Mouse (Mus musculus) kidney, postnatal 10 days (tissue): ENCODE measurements around the gene Frem2.

Experiments
- DNase-seq: peaks from one replicate; pipeline ENCODE4 v3.0.0; 2021; ENCODE audit warnings: mixed read lengths

Gene Frem2

DNA sequence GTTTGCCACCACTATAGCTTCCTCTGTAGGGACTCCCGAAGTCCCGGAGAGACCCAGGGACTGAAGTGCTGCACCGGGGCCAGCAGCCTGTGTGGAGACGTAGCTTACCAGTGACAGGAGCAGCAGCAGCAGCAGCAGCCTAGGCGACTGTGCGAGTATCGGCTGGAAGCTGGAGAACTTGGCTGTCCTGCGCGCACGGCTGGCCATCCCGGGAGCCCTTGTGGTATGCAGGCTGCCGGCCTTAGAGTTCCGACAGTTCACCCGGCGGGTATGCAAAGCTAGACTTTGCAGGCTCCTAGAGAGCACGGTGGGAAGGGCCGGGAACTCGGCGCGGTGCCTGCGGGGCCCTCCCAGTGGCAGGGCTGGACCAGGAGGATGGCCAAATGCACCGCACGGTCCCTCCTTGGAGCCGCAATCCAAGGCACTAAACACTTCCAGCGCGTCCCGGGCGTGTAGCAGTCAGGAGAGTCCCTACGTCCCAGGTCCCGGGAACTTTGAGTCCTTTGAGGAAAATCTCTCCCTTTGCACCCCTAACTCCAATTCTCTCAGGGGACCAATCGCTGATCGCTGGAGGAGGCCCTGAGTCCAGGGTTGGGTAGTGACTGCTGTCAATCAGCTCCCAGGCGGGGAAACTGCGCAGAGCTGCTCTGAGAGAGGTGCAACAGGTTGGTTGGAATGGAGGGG, at the start of gene Frem2:
Frem2 (minus strand) TSS at position 478 of the 684 bp plus-strand sequence.
- DNase-seq = peak; percentile 88

DNA sequence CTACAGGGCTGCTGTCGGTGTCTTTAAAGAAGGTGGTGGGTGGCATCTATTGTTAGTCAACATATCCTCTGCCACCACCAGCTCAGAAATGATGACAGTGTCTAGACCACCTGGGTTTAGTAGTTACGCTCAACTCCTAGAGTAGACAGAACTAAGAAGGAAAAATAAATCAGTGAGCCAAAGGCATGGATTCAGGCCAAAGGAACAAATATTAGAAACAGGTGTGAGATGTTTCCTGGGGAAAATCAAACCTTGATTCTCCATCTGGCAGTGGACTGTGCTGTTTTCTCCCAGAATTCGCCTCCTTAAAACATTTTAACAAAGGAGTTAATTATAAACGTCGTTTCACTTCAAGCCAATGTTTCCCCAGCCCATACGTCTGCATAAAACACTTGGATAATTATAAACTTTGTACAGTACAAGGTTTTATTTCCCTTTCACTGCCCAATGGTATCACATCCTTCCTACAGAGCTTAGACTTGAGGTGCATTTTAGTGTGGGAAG, 48.9 kb upstream of the Frem2 start:
- DNase-seq = no peak

DNA sequence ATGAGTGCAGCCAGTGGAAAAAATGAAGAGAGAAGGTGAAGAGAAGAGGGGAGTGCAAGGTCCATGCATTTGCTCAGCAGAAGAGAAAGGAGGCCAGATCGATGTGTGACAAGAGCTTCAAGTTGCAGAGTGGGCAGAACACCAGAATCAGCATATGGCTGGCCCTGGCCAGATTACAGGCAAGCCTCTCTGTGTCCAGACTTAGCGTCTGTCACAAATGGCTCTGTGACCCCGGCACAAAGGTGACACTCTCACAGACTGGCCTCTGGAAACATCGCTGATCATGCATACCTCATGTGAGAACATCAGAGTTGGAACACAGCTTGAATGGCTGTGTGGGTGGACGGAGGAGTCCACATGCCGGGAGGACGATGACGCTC, 46.0 kb upstream of the Frem2 start:
- peak; percentile 14 for DNase-seq

DNA sequence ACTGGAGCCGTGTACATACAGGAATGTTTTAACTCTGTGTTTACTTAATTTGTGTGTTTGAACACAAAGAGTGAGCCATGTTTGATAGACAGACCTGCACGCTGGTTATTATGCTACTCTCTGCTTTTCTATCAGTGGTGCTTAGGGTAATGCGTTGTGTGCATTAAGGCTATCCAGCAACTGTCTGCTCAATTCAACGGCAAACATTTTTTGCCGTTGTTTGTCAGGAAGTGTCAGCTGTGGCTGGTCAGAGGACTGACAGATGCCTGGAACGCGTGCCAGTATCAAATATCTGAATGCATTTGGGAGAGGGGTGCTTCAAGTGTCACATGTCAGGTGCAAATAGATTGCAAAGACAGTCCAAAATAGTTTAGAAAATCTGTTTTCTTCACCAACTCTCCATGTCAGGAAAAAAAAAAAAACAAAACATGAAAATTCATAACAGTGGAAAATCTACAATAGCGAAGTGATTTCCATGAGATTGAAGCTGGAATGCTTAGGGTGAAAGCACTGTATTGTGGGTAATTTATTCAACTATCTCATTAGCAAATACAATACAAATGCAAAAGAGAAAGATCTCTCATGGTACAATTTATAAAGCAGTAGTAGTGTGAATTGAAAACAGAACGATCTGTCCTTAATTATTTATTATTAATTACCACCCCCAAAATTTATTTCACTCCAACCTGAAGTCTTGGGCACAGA, 45.4 kb upstream of the Frem2 start:
- DNase-seq = no peak

DNA sequence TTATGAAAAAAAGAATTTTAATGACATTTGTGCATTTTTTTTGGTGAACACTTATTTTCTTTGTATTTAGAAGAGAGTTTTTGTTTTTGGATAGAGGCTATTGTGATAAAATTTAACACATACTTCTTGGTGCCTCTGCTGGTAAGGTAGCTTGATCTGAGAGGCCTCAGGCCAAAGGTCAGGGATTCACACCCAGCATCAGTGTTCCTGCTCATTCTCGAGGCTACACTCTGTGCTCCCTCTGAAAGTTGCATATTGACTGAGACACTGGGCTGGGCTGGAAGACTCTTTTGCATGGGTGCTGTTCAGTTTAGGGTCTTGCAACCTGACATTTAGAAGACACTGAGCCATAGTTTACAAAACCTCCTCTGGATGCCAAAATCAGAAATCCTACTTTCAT, 44.8 kb upstream of the Frem2 start:
- DNase-seq = no peak

DNA sequence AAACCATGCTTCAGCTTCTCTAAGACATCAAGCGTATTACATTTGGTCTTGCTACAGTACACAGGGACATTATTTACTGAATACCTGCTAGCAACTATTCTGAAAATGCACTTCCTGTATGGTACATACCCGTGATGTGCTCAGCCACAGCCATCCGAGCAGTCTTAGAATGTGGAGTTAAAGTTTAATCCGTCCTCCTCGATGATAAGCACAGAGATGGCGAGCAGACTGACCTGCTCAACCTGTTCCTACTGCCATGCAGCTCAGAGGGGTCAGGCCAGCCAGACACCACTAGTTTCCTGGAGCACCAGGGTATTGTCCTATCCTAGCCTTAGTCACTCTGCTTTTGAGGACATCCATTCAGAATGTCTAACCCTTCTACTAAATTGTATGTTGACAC, 30.6 kb upstream of the Frem2 start:
- DNase-seq = peak; percentile 47

DNA sequence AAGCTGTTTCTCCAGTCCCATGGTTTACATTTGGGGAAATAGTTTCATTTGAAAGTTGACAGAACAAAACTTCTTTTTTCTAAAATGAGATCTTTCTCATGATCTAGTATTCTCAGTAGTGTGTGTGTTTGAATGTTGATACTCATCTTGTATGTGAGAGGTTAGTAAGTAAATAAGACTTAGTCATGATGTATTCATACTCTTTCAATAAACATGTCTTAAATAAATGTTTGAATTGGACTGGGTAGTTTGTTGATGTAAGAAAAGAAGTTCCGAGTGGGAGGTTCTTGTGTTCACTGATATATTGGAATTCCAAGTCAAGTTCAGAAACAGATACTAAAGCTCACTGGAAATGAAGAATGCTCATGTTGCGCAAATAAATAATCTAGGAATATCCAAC, 25.1 kb upstream of the Frem2 start:
- DNase-seq = no peak

DNA sequence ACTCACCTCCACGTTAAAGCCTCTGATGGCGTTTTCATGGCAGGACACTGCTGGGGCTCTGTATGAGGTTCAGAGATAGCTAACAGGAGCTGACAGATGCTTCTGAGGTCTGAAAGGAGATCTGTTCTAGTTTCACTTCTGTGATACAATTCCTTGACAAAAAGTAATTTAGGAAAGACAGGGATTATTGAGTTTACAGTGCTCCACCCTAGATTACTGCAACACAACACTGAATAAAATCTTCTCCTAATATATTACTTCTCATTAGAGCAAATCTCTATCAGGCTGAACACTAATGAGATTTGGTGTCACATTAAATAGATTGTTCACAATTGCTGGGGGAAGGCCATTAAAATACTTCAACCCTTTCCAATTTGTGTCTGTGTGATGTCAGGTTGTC, 23.7 kb upstream of the Frem2 start:
- DNase-seq = no peak

DNA sequence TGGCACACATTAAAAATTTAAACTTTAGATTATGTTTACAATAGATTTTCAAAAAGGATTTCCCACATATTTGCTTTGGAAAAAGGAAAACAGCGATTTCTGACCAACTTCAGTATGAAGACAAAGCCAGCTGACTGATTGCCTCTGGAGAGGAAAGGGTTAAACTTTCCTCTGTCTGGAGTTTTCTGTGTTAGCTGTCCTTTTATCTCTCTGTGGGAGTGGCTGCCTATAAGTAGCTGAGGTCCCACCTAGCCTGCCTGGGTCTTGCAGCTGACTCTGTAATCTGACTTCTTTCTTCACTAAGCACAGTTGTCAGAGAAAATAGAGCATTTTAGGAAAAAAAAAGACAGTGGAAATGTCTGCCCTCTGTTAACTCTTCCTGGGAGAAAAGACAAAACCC, 17.1 kb upstream of the Frem2 start:
- no peak for DNase-seq

DNA sequence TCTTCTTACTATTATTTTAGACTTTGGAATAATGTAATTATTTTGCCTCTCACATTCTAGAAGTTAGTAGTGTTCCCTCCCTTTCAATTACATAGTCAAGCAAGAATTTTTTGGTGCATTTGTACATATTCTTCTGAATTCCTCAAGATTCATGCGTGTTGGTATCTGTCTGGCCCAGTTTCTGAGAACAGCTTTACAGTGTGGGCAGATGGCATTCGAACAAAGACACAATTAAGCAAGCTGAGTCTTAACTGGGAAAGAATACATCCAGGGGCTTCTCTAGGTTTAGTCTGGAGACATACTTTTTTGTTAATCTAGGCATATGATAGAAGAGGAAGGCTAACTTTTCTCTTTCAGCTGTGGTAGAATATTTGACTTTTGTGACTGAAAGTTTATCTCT, 12.6 kb upstream of the Frem2 start:
- DNase-seq = no peak

DNA sequence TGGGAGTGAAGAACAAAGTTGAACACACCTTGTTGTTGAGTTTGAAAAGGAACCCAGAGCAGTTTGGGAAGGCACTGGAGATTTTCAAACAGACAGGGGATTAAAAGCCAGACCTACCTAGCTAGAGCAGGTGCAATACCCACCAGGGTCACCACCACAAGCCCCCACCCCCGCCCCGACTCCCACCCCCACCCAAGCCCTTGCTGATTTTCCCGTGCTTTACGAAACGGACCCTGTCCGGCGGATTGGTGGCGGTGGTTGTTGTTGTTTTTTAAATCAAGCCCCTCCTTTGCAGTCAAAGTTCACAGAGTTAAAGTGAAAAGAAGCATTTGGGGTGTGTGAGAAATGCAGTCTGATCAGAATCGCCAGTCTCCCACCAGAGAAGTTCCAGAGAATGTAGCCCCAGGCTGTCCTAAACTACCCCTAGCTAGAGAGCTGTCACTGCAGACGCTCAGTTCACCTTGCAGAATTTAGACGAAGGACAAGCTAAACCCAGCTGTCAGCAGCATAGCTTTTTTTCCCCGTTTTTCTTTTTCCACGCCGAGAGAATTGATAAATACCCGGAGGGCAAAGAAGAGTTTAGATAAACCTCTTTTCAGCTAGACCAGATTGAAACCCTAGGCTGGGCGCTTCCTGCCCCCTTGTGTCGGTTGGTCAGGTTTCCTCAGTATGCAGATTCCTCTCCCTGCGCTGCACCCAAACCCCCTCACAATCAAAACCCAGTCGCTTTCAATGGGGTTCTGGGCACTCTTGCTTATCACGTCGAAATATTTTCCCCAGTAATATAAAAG, 784 bp upstream of the Frem2 start:
- DNase-seq = peak; percentile 76

DNA sequence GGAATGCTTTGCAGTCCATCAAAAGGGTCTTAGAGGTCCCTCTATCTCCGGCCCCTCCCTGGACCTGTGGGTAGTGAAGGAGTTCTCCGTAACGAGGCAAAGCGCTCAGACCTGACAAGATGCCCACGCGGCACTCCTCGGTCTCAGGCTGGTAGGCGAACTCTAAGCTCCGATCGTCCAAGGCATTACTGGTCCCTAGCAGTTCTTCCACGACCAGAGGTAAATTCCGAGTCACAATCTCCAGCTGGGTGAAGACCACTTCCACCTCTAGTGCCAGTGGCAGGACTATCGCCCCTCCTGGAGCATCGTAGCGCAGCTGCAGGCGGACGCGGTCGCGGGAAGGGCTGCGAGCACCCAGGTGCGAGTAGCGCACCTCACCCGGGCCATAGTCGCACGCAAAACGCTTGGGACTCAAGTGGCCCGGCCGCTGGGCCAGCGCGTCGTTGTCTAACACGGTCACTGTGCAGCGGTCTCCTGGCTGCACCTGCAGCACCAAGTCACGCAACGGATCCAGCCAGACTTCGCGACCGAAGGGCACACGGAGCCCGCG, 752 bp downstream of the Frem2 start:
- peak; percentile 19 for DNase-seq

DNA sequence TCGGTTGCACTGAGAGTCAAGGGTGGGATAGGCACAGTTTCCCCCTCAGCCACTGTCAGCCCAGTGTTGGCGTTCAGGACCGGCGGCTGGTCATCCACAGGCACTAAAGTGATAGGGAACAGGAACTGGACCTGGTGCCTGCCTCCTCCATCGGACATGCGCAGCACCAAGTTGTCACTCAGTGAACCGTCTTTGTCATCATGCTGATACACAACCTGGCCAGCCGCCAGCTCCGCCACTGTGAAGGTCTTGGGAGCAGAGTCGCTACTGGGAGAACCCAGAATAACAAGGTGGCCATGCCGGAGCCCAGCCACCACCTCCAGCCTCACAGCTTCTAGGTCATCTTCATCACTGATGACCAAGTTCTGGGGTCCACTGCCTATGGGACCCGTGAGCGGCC, 1.8 kb downstream of the Frem2 start:
- peak; percentile 42 for DNase-seq

DNA sequence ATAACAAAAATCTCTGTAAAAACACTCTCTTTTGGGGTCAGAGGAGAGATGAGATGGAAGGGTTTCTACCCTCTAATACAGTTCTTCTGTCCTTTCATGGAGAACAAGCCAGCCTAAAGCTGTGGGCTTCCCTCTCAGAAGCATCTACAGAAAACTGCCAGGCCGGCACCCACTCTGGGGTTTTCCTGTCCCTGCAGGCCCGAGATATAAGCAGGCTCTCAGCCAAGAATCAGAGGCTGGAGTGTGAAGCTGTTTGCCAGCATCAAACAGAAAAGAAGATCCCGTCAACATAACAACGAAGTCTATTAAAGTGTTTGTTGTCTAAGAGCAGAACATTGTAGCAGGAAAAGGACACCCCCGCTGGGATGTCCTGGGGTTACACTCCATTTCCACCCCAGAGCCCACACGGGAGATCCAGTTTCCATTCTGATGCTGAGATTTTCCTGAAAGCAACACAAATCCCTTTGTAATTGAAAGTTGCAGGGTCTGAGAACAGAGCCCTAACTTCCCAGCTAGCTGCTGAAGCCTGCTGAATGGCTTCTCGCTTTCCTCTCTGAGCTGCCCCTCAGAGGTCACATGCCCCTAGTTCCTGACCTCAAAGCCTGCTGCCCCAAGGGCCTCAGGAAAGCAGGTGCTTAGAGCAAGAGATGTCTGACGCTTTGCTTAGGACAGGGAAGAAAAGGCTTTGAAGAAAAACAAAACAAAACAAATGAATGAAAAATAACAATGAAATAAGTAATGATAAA, 7.0 kb downstream of the Frem2 start:
- peak; percentile 32 for DNase-seq

DNA sequence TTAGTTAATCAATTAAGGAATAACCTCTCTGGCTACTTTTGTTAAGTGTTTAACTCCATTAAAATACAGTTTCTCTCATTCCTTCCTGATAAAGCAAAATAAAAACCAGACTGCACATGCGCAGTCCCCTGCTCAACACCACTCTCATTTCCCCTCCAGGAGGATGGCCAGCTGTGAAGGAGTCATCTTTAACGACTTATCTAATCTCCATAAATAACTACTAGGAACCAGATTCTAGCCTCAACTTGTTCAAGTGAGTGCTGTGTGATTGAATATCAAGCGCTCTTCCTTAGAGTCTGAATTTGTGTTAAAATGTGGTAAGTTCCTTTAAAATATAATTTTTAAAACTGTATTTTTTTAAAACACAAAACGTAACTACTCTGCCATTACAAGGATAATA, 7.7 kb downstream of the Frem2 start:
- DNase-seq = peak; percentile 44

DNA sequence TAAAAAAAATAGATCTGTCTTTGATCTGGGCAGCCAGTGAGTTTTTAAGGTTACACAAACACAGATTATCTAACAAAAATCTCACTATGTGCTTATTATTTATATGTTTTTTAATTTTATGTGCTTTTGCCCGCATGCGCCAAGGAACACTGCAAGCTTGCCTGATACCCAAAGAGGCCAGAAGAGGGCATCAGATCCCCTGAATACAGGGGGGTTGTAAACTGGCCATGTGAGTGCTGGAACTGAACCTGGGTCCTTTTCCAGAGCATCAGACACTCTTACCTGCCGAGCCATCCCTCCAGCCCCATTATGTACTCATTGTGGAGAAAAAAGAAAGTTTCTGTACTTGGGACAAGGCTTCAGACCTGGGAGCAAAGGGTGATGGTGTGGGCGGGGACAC, 8.3 kb downstream of the Frem2 start:
- DNase-seq = no peak

DNA sequence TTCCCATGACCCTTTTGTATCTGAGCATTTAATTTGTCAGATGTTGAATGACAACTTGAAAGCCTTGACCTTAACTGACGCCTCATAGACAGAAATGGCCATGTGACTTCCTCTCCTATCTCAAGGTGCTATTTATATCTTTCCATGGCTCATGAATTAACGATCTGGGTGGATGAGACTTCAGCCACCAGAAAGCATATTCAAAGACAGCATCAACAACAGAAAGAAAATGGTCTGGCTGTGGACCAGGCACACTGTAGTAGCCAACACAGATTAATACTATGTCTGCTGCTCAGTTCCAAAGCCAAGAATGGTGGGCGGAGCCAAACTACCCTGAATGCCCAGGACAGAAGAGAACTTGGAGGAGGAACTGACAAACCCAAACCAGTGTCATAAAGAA, 21.2 kb downstream of the Frem2 start:
- no peak for DNase-seq

DNA sequence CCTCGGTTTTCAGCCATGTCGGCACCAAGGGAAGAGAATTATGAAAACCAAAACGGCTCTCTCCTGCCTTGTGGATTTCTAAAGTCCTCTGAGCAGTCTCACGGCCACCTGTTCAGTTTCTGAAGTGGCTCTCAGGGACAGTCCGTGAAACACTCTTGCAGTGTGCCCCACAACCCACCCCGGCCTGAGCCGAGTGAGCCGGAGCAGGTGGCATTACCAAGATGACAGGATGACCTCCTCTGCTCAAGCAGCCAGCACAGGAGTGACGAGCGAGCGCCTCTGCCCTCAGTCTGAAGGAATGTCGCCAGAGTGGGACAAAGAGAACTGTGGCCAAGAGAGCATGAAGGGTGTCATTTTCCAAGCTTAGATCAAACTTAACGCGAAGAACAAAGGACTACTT, 26.0 kb downstream of the Frem2 start:
- DNase-seq = peak; percentile 16

DNA sequence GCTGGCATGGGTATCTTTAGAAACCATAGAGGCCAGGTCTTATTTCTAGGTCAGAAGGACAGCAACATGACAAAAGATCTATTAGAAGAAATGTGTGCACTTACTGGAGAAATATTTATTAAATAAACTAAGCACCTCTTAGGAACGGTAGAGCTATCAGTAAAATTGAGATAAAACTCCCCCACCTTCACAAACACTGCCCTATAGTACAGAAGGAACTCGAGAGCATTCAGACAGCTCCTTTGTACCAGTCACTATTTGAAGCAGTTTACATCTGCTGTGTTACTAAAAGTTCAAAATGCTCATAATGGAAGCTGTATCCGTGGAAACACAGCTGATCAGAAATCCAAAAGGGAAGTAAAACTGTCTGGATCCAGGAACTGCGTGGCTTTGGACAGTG, 26.5 kb downstream of the Frem2 start:
- no peak for DNase-seq

DNA sequence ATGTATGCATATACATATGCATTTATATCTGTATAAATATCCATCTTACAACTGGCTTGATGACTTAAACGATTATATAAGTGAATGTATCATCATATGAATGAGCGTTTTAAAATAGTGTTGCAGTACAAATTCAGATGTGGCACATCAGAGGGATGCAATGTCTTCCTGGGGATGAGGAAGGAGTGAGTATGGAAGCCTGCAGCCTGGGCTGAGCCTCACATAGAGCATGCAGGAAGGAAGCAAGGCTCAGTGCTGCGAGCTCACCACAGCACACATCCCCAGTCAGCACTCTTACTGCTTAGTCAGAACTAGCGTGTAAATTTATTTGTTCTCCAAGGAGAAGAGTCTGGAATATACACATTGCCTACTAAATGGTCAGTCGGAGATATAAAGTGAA, 27.2 kb downstream of the Frem2 start:
- DNase-seq = no peak

DNA sequence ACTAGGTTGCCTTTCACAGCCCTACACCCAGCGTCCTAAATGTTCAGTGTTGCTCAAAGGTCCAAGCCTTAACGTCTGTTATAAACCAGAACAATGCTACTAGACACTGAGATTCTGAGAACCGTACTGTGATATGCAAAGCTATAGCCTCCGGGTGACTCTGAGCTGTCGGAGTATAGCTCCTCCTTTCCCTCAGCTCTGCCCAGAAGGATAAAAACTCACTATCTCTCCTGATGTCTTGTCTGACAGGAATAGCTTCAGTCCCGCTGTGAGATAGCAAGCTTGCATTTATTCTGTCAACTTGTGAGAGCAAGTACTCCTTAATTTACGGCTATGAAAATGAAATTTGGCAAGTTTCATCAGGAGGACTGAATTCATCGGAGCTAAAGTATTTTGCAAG, 33.9 kb downstream of the Frem2 start:
- no peak for DNase-seq

DNA sequence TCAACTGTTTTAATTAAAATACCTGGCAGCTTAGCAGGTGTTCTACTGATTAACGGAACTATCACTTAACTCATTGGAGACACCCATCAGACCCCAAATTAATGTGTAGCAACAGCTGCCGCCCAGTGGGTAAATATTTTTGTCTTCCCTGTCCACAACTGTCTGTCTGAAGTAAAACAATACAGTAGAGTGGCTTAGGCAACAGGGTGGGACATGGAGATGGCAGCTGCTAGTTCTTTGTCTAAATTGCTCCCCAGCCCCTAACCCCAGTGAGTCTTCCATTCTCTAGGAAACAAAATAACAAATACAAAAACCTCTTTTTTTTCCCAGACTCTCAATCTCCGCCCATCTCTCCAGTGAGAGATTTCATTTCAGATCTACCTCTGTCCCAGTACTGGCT, 36.2 kb downstream of the Frem2 start:
- no peak for DNase-seq

DNA sequence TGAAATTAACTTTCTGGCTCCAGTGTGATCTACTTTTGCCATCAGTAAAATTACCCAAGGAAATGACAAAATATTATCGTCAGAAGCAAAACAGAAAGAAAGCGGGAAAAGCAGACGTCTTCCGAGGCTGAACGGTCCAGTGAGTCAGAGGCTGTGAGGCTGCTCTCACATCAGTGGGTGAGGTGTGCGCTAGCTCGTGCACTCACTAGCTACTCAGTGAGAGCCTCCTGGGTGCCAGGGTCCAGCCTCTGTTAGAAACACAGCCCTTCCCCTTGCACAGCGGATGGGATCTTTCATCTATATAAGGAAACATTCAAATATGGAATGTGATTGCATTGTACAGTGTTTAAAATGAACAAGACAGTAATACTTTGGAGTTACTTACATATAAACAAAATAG, 36.8 kb downstream of the Frem2 start:
- DNase-seq = no peak
